7 mouse cellular contexts compared by ENCODE assay signal in genomic region chr11:51584431-51585248, GRCm38 (mm10). TPM values are rescaled to one million over a fixed set of nuclear protein-coding genes. Genes with fewer than 3 reads are reported as not detected.
DNase-seq lines count a peak whose midpoint lies in the region; ATAC-seq and TF ChIP-seq lines count a peak whose summit lies in the region.

Gene Phykpl, plus strand, starts transcription at chr11:51584757.

- peak within 1 kb of the TSS; percentile 86 for H3K9ac ChIP-seq in intestine, postnatal 0 days (ENCODE audit: low read depth, low read length)
- H3K9ac ChIP-seq in midbrain, embryonic 12.5 days (replicated peaks): peak within 1 kb of the TSS; percentile 74

- H3K4me1 ChIP-seq in embryonic facial prominence, embryonic 10.5 days: peaks cover 43% of the 10 kb centered on the region
- peaks cover 5% of the 10 kb centered on the region; the same call in 1 of the 2 replicates for H3K4me1 ChIP-seq in intestine, postnatal 0 days (replicated peaks; ENCODE audit: control insufficient read depth, insufficient read depth, low read length)
- H3K4me1 ChIP-seq in midbrain, embryonic 12.5 days: peaks cover 22% of the 10 kb centered on the region
- H3K4me1 ChIP-seq in small intestine, adult 2 months (ENCODE audit: control insufficient read depth, insufficient read depth, insufficient read length, low read length): peaks cover 16% of the 10 kb centered on the region

- under 1% methylated on average over 59 of the region's 59 CpGs for whole genome bisulfite sequencing in embryonic facial prominence, embryonic 10.5 days
- WGBS in intestine, postnatal 0 days: under 1% methylated on average over 57 of the region's 59 CpGs
- under 1% methylated on average over 59 of the region's 59 CpGs for WGBS in midbrain, embryonic 12.5 days
- under 1% methylated on average over 59 of the region's 59 CpGs for WGBS in small intestine, adult 2 months

- peak; percentile 78 for TF ChIP-seq POLR2A in small intestine, adult 2 months (IDR thresholded peaks at IDR 0.05; ENCODE audit: low read depth, low read length)

- ATAC-seq in intestine, postnatal 0 days: peak; percentile 93
- ATAC-seq in midbrain, embryonic 12.5 days (ENCODE audit: low FRiP score, low read depth): peak; percentile 92

- intact Hi-C loops in left cerebral cortex, postnatal 4 days (cut with DNase I): no loop called here

- no peaks in the 10 kb centered on the region for H3K27me3 ChIP-seq in embryonic facial prominence, embryonic 10.5 days (replicated peaks; ENCODE audit: low read depth, poor library complexity, severe bottlenecking)
- H3K27me3 ChIP-seq in intestine, postnatal 0 days (replicated peaks; ENCODE audit: control insufficient read depth, insufficient read depth, low read length): no peaks in the 10 kb centered on the region
- H3K27me3 ChIP-seq in midbrain, embryonic 12.5 days: no peaks in the 10 kb centered on the region
- no peaks in the 10 kb centered on the region for H3K27me3 ChIP-seq in small intestine, adult 2 months (ENCODE audit: control insufficient read depth, insufficient read depth, low read length)

- H3K4me3 ChIP-seq in embryonic facial prominence, embryonic 10.5 days: peak within 1 kb of the TSS; percentile 76
- peak within 1 kb of the TSS; percentile 78 for H3K4me3 ChIP-seq in intestine, postnatal 0 days (ENCODE audit: low read depth, low read length)
- peak within 1 kb of the TSS; percentile 52 for H3K4me3 ChIP-seq in midbrain, embryonic 12.5 days
- peak within 1 kb of the TSS; percentile 73 for H3K4me3 ChIP-seq in small intestine, adult 2 months (ENCODE audit: low read depth, low read length)

- peak; percentile 99 for DNase-seq in adrenal gland, postnatal 10 days
- DNase-seq in embryonic facial prominence, embryonic 10.5 days (ENCODE audit: low spot score): peak; percentile 98
- peak; percentile 86 for DNase-seq in gonadal fat pad, adult 2 months (ENCODE audit: low read depth)
- DNase-seq in left cerebral cortex, postnatal 4 days: peak; percentile 96

- peak within 1 kb of the TSS; percentile 88 for H3K4me2 ChIP-seq in intestine, postnatal 0 days (replicated peaks; ENCODE audit: low read depth)
- peak within 1 kb of the TSS; percentile 85 for H3K4me2 ChIP-seq in midbrain, embryonic 12.5 days (replicated peaks)

- TF ChIP-seq CTCF in intestine, postnatal 0 days (IDR thresholded peaks at IDR 0.05; ENCODE audit: low read depth): peak; percentile 77
- TF ChIP-seq CTCF in small intestine, adult 2 months (IDR thresholded peaks at IDR 0.05; ENCODE audit: extremely low read depth, insufficient read length, insufficient replicate concordance, low read depth, low read length): peak; percentile 49; the same call in 1 of the 2 replicates

- H3K9me3 ChIP-seq in embryonic facial prominence, embryonic 10.5 days: 0 out of 2 replicates have a peak, but pooled peaks cover 4% of the 10 kb centered on the region
- H3K9me3 ChIP-seq in intestine, postnatal 0 days (ENCODE audit: control insufficient read depth): no peaks in the 10 kb centered on the region
- no peaks in the 10 kb centered on the region for H3K9me3 ChIP-seq in midbrain, embryonic 12.5 days

- H3K27ac ChIP-seq in embryonic facial prominence, embryonic 10.5 days (replicated peaks): peak within 1 kb of the TSS; percentile 95
- peak within 1 kb of the TSS; percentile 94 for H3K27ac ChIP-seq in intestine, postnatal 0 days (ENCODE audit: low read depth, low read length)
- peak within 1 kb of the TSS; percentile 91 for H3K27ac ChIP-seq in midbrain, embryonic 12.5 days (replicated peaks)
- peak within 1 kb of the TSS; percentile 91 for H3K27ac ChIP-seq in small intestine, adult 2 months (ENCODE audit: insufficient read depth, low read depth, low read length)

- H3K36me3 ChIP-seq in embryonic facial prominence, embryonic 10.5 days (replicated peaks): peaks cover 46% of the 10 kb centered on the region
- H3K36me3 ChIP-seq in intestine, postnatal 0 days (ENCODE audit: control insufficient read depth, insufficient read depth): peaks cover 24% of the 10 kb centered on the region
- peaks cover 34% of the 10 kb centered on the region for H3K36me3 ChIP-seq in midbrain, embryonic 12.5 days
- peaks cover 14% of the 10 kb centered on the region for H3K36me3 ChIP-seq in small intestine, adult 2 months (ENCODE audit: control insufficient read depth, insufficient read depth, low read length)

RNA-seq across cellular contexts. Expression of gene Phykpl, which starts in this region (rescaled TPM):
- 10 to 100 TPM; 22.9 to 31.1 TPM for total RNA-seq in adrenal gland, postnatal 10 days (2021)
- polyA plus RNA-seq in embryonic facial prominence, embryonic 10.5 days (2016; fragmentation: Nextera tagmentation; extraction: Ambion mirVana): 15.9 and 17.6 TPM in 2 replicates
- polyA plus RNA-seq in gonadal fat pad, adult 2 months (2012; rRNA removed): 25.6 and 28.9 TPM in 2 replicates
- 22.7 and 24.2 TPM in 2 replicates for polyA plus RNA-seq in intestine, postnatal 0 days (2015; fragmentation: Nextera tagmentation; extraction: Ambion mirVana)
- total RNA-seq in left cerebral cortex, postnatal 4 days (2021): 1 to 10 TPM; 7.6 to 8.1 TPM
- polyA plus RNA-seq in midbrain, embryonic 12.5 days (2016; fragmentation: Nextera tagmentation; extraction: Ambion mirVana): 16.5 and 17.7 TPM in 2 replicates
- 14.9 and 18.7 TPM in 2 replicates for polyA plus RNA-seq in small intestine, adult 2 months (2012; rRNA removed)

Comparison
In these comparisons a context has a peak if more than half of its experiments do, and no peak if none do; other contexts are left out.
1. Peak in every context shown above with its lines: DNase-seq, ATAC-seq, H3K4me3 ChIP-seq and H3K27ac ChIP-seq.